Mouse (Mus musculus): ENCODE results near the gene Gm10974.

- TF ChIP-seq CTCF (IDR thresholded peaks at IDR 0.05; ENCODE audit: low read depth, low read length) (no peak), POLR2A (IDR thresholded peaks at IDR 0.05; ENCODE audit: extremely low read depth, insufficient read depth, low read length) (no peak)
Measured at GRCm38 (mm10) chr7:66385826-66386225, 20.1 kb downstream of the Gm10974 start.
